Mouse (Mus musculus) frontal cortex, postnatal 36 days (tissue): ENCODE measurements around the gene Bicd2.

Experiments
- DNase-seq, 2 experiments: peaks; one replicate each; pipeline ENCODE4 v3.0.0; 2022; ENCODE audit warnings: low spot score in 2 of 2

Gene Bicd2

DNA sequence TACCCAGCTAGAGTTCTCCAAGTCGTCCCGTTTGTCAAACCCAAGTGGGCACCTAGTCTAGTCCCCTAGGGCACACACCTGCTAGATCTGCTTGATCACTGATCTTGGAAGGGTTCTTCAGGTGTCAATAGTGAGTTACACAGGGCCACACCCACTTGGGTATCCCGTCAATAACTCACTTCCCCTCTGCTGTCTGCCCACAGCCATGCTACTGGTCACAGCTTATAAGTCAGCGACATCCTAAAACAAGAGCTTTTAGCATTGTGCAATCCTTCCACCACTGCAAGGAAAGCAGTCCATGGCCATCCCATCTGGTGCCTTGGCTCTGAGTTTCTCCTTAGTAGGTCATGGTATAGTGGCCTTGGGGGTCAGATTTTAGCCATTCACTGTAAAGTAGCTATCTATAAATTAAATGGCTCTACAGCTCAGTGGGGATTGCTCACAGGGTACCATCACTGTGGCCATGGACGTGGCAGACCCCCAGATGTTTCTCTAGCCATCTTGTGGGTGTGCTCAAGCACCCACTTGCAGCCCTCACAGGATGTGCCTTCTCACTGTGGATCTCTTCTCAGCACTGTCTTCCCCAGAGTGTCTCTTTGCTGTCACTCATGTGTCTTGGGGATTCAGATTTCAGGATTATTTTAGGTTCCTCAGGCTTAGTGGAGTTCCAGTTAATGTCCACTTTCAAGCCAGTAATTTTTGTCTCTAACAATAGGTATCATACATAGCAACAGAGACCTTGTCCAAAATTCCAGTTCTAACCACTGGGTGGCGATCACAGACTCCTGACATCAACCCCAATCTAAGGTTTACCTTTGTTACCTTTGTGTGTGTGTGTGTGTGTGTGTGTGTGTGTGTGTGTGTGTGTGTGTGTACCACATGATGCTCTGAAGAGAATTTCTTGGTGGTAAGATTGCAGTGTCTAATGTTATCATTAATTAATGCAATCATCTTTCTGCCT, 14.9 kb upstream of the Bicd2 start:
- peak in 1 of 2 experiments; percentile 72 for DNase-seq

DNA sequence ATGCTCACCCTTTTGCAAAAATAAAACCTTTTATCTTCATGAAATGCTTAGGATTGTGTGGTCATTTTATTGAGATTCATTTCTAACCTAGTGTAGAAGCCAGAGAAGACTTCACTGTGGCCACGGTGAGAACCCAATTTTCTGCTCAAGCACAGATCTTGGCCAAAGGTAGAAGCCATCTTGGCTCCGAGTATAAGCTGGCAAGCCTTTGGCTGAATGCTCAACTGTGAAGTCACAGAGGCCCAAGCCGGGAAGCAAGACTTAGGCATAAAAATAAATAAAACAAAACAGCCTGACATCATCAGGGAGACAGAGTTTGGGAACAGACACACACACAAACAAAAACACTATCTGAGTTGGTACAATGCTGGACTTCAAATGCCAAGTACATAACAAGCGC, 13.3 kb upstream of the Bicd2 start:
- DNase-seq = no peak

- DNase-seq = no peak
Measured at GRCm38 (mm10) chr13:49333250-49333649, 8.1 kb upstream of the Bicd2 start.

- no peak for DNase-seq
Measured at GRCm38 (mm10) chr13:49335077-49335982, 6.1 kb upstream of the Bicd2 start.

DNA sequence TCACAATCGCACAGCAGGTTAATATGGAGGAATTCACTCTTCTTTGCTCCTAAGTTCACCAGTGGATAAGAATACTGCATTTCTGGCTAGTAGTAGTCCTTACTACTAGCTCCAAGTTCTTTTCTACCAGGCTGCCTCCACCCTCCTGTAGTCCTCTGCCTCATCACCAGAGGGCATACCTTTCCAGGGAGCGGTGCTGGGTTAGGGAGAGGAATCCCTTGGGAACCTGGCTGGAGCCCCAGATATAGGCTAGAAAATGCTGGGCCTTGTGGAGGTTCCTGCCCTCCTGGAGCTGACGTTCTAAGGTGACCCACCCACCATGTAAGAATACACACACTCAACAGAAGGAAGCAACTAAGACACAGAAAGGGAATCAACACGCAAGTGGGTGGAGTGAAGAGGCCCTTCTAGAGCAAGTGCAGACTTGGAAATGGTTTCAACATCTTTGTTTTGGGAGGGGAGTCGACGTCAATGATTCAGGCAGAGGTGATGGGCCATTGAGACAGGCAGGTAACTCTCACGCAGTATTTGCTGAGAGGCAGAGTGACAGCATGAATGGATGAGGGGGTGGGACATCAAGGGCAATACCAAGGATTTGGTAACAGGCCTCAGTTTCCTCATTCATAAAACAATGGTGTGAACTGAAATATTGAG, 2.4 kb upstream of the Bicd2 start:
- peak in 1 of 2 experiments; percentile 52 for DNase-seq

DNA sequence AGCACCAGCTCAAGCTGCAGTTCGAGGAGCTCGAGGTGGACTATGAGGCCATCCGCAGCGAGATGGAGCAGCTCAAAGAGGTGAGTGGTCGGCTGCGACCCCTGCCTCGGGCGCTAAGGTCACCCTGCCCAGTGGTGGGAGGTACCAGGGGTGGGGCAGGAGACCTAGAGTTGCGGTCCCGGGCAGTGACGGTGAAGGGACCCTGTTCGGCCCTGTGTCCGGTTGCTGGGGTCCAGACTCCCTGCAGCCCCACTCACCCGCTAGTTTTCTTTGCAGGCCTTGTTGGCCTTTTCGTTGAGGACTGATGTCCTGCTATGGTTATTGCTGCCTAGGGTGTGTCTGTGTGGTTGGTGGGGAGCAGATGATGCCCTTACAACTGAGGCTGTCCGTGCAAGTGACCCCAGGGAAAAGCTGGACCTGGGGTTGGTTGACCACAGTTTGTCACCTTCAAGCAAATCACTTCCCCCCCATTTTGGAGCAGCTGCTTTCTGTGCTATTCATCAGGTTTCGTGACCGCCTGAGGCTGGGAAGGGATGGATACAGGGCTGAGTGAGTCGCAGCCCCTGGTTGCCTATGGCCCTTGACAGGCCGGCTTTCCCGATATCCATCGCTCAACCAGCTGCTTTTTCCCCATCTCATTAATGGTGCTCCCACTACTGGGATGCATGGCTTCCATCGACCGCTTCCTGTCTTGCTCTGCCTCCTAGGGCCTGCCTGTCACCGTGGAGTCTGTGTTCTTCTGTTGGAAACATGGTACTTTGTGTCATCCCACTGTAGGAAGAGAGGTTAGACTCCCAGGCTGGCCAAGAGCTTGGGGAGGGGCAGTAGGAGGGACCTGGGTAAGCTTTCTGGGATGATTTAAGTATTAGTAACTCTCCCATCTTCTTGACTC, 692 bp downstream of the Bicd2 start:
- no peak for DNase-seq

DNA sequence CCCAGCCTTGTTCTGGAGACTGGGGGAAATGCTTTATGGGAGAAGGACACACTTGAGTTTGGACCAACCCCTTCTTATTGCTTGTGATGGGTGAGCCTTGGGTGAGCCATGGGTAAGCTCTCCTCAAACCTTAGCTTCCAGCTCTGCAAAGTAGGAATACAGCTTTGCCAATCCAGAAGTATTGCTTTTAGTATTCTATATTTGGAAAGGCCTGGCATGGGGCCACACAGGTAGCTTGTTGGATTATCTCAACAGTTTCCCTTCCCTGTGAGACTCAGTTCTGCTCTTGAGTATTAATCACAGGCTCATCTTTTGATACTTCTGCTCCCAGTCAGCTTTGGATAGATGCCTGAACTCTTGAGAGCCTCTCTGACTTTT, 1.3 kb downstream of the Bicd2 start:
- DNase-seq = no peak

GRCm38 (mm10) chr13:49344567-49344966, 3.2 kb downstream of the Bicd2 start:
- DNase-seq = no peak

DNA sequence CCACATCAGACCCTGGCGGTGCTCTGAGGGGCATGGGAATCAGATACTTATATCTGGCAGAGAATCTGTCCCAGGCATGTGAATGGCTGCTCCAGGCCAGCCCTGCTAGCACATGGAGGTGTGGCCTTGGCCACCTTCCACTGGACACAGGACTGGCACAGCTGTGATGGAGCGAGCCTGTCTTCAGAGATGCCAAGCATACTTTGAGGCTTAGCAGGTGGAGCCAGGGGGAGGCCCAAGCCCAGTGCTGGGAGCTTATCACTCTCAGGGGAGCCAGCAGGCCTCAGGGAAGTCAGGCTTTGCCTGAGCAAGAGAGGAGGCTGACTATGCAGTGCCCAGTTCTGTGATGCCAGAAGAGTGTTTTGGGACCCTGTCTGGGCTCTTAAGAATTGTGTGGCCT, 4.1 kb downstream of the Bicd2 start:
- DNase-seq = no peak

- DNase-seq = no peak
Measured at GRCm38 (mm10) chr13:49348522-49348921, 7.1 kb downstream of the Bicd2 start.

DNA sequence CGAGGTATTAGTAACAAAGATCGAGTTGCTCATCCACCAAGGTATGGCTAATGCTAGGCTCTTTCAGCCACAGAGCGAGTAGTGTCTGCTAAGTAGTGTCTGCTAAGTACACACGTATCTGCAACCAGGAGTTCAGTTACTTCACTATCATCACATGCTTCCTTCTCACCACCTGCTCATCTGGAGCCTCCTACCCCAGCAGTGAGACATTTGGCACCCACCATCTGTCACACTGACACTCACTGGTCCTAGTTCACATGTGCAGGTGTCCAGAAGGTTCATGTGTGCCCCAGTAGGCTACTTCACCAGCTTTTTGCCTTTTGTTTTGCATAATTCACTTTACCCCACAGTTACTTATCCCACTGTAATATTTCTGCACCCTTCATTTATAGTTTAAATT, 8.0 kb downstream of the Bicd2 start:
- DNase-seq = no peak

GRCm38 (mm10) chr13:49349836-49350505, 8.6 kb downstream of the Bicd2 start:
- no peak for DNase-seq

- no peak for DNase-seq
Measured at GRCm38 (mm10) chr13:49352581-49353159, 11.3 kb downstream of the Bicd2 start.

GRCm38 (mm10) chr13:49353422-49353821, 12.0 kb downstream of the Bicd2 start:
- DNase-seq = no peak

- no peak for DNase-seq
Measured at GRCm38 (mm10) chr13:49353991-49354507, 12.7 kb downstream of the Bicd2 start.

GRCm38 (mm10) chr13:49355461-49356061, 14.2 kb downstream of the Bicd2 start:
- no peak for DNase-seq

DNA sequence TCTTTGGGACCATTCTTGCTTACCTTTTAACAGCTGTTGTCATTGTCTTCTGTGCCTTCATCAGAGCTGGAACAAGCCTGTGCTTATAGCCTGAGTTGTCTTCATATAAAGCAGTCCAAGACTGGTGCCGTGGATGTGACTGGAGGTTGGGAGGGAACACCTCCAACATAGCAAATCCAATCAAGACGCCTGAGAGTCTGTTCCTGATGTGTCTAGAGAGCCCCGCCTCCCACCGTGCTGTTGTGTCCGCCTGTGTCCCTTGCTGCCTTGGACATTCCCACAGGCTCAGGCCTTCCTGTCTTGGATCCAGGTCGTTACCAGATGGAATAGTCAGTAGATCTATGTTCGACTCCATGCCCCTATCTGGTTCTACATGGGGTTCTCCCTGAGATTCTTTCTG, 14.7 kb downstream of the Bicd2 start:
- DNase-seq = no peak

DNA sequence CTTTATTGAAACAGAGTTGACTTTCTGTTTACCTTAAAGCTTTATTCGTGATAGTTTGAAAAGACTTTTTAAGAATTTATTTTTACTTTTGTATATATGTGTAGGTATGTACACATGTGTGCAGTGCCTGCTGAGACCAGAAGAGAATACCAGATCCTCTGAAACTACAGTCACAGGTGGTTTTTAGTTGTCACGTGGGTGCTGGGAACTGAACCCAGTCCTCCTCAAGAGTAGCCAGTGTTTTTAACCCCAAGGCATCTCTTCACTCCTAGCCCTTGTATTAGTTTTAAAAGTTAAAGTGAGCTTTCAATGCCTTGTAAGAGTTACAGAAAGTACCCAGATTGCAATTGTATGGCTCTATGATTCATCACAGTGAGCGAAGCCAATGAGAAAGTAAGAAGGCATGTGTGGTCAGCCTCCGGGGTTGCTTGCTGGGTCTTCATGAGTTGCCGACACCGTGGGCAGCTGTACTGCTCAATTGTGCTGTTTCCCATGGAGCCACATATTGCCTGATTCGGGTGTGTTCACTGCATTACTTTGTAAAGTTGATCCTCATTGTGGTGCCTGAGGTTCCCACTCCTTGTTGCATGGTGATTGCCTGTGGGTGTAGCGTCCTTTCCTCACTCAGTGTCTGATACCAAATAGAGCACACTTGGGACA, 16.1 kb downstream of the Bicd2 start:
- DNase-seq = no peak

DNA sequence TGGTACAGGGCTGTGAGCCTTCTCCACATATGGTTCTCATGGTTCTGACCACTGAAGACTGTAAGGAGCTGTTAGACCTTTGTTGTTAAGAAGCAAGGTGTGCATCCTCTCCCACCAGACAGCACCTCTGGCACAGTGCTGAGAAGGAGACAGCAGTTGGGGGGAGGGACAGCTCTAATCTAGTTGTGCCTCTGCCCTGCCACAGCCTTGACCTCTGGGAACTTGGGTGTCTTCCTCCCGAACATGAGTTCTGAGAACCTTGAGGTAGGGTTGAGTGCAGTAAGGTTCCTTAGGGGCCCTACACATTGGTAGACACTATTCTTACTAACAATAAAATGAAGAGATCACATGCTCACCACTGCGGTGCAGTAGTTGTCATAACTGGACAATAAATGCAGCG, 16.8 kb downstream of the Bicd2 start:
- DNase-seq = no peak
